Mouse (Mus musculus): ENCODE measurements around the gene Hivep3.
A peak's percentile ranks its signal among the peaks of the same experiment; 100 is the strongest.

DNA sequence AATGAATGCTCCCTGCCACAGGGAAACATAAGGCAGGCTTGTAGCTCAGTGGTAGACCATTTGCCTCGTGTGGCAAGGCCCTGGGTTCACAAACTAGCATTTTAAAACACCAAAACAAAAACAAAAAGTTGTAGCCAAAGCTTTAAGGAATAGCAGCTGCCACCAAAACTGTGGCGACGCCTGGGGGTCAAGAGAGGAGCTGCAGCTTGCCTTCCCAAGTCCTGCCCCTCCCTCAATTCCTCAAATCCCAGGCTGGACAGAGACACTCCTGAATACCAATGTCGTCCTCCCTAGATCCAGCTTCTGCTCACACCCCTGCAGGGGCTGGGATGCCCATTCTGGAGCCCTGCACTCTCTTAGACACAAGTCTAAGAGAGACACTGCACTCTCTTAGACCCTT is 453.4 kb downstream of the Hivep3 start:
- TF ChIP-seq HCFC1 (IDR thresholded peaks at IDR 0.05; ENCODE audit: low read depth, low read length): no peak
- TF ChIP-seq POLR2A (IDR thresholded peaks at IDR 0.05; ENCODE audit: low read depth, low read length): no peak
- TF ChIP-seq GABPA (IDR thresholded peaks at IDR 0.05; ENCODE audit: insufficient replicate concordance, low read depth, low read length): no peak
- TF ChIP-seq MAFK (IDR thresholded peaks at IDR 0.05; ENCODE audit: insufficient replicate concordance, low read length): no peak
- peak; percentile 57 to 59 for TF ChIP-seq CTCF (conservative IDR thresholded peaks at IDR 0.05 in 1 of 2, IDR thresholded peaks at IDR 0.05 in 1 of 2; ENCODE audit: low read depth in 2 of 2, low read length in 2 of 2)
- TF ChIP-seq RAD21 (IDR thresholded peaks at IDR 0.05; ENCODE audit: low read depth, low read length): peak; percentile 28
- TF ChIP-seq EP300 (IDR thresholded peaks at IDR 0.05; ENCODE audit: low read length): no peak
- peak; percentile 48 for TF ChIP-seq SMC3 (IDR thresholded peaks at IDR 0.05; ENCODE audit: low read depth, low read length)
- TF ChIP-seq ETS1 (conservative IDR thresholded peaks at IDR 0.05; ENCODE audit: low read depth, low read length): no peak
- no peak for TF ChIP-seq MXI1 (IDR thresholded peaks at IDR 0.05; ENCODE audit: low read depth, low read length)
- TF ChIP-seq MAX (IDR thresholded peaks at IDR 0.05; ENCODE audit: low read length): no peak
- no peak for TF ChIP-seq ZC3H11A (IDR thresholded peaks at IDR 0.05; ENCODE audit: low read depth, low read length)
